Mouse (Mus musculus): Measurements from ENCODE around the gene Pik3ip1. TPM values are rescaled to one million over a fixed set of nuclear protein-coding genes. Genes with fewer than 3 reads are reported as not detected.

Gene Pik3ip1
- polyA plus RNA-seq, 1 experiment from 2014 or later: 25.4 TPM

DNA sequence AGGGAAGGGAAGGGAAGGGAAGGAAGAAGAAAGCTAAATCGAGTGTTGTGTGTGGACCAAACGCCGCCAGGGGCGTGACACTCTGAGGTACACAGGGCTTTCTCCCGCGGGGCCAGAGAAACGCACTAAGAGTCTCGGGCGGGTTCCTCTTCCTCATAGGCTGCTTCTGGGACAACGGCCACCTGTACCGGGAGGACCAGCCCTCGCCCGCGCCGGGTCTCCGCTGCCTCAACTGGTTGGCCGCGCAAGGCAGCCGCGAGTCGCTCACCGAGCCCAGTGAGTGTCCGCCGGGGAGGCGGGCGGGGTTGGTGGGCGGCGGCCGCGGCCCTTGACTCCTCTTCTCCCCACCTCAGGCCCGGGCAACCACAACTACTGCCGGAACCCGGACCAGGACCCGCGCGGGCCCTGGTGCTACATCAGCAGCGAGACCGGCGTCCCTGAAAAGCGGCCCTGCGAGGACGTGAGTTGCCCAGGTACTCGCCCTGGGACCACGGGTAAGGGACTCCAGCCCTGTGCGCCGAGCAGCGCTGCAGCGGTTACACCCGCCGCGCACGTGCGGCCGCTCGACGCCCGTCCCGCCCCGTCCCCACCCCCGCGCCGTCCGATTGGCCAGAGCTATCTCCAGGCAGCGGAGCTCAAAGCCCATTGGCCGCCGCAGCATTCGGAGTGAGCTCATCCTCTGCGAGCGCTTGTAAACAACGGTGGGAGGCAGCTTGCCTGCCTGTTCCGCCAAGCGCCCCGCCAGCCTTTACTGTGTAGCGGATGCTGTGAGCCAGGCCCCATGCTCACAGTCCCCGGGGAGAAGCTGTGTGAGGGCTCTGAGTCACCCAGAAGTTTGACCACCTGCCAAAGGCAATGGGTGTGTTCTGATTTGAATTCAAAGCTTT is 1.8 kb downstream of the Pik3ip1 start:
- Histone ChIP-seq H3K9ac (peak overlapping the region; percentile 77), H3K36me3 (peaks cover 16% of the 10 kb centered on the region), H3K4me2 (peak overlapping the region; percentile 99), H3K4me1 (replicated peaks) (peaks cover 49% of the 10 kb centered on the region), H3K9me3 (no peaks in the 10 kb centered on the region), H3K27ac (peak overlapping the region; percentile 75), H3K27me3 (peaks cover 13% of the 10 kb centered on the region), H3K4me3 (peak overlapping the region; percentile 57)
- WGBS: under 1% methylated on average over 66 of the region's 75 CpGs
- ATAC-seq (ENCODE audit: low FRiP score): peak; percentile 97

GRCm38 (mm10) chr11:3333111-3333695 is 3.0 kb downstream of the Pik3ip1 start:
- Histone ChIP-seq H3K36me3 (peaks cover 16% of the 10 kb centered on the region), H3K9me3 (no peaks in the 10 kb centered on the region), H3K4me2 (no peak overlapping the region), H3K9ac (no peak overlapping the region), H3K27ac (no peak overlapping the region), H3K4me1 (replicated peaks) (peaks cover 60% of the 10 kb centered on the region), H3K4me3 (no peak overlapping the region), H3K27me3 (peaks cover 13% of the 10 kb centered on the region)
- 89% methylated on average over 11 of the region's 11 CpGs for WGBS
- ATAC-seq (ENCODE audit: low FRiP score): no peak

DNA sequence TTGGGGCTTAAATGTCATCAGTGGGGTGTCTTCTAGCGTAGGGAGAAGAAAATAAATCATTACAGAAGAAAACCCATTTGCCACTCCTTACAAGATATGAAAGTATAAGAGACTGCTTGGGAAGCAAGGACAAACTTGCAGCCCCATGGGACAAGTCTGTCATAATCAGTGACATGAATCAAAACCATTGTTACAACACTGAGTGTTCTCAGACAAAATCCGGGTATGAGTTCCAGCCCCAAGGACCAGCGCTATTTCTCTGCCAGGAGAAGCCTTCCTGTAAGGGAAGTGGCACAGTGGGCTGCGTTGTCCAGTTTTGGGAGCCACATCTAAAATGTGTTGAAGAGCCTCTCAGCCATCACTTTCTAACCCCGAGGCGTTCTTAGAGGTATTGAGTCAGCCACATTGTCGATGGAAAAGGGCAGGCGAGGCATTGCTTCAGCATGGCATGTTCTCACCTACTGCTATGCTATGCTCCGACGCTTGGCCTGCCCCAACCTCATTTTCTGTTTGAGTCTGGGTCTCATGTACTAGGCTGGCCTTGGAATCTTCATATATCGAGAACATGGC is 4.0 kb downstream of the Pik3ip1 start:
- H3K27me3 ChIP-seq: peaks cover 13% of the 10 kb centered on the region
- H3K9ac ChIP-seq: 0 out of 2 replicates have a peak overlapping the region, but pooled peaks have one; percentile 35
- no peak for ATAC-seq (ENCODE audit: low FRiP score)
- 90% methylated on average over 11 of the region's 11 CpGs for WGBS
- no peak overlapping the region for H3K4me2 ChIP-seq
- H3K9me3 ChIP-seq: no peaks in the 10 kb centered on the region
- H3K4me1 ChIP-seq (replicated peaks): peaks cover 60% of the 10 kb centered on the region
- H3K27ac ChIP-seq: no peak overlapping the region
- H3K4me3 ChIP-seq: no peak overlapping the region
- peaks cover 16% of the 10 kb centered on the region for H3K36me3 ChIP-seq

- Histone ChIP-seq H3K9me3 (no peaks in the 10 kb centered on the region), H3K4me3 (no peak overlapping the region), H3K9ac (0 out of 2 replicates have a peak overlapping the region, but pooled peaks have one; percentile 35), H3K4me1 (replicated peaks) (peaks cover 60% of the 10 kb centered on the region), H3K4me2 (no peak overlapping the region), H3K27ac (no peak overlapping the region), H3K36me3 (peaks cover 16% of the 10 kb centered on the region), H3K27me3 (peaks cover 13% of the 10 kb centered on the region)
- WGBS: 37% methylated on average over 9 of the region's 9 CpGs
- ATAC-seq (ENCODE audit: low FRiP score): no peak
Observed at GRCm38 (mm10) chr11:3334711-3335316, 4.6 kb downstream of the Pik3ip1 start.

- 49% methylated on average over 11 of the region's 11 CpGs for WGBS
- ATAC-seq (ENCODE audit: low FRiP score): no peak
- Histone ChIP-seq H3K4me1 (replicated peaks) (peaks cover 53% of the 10 kb centered on the region), H3K9ac (no peak overlapping the region), H3K4me2 (no peak overlapping the region), H3K27ac (no peak overlapping the region), H3K27me3 (peaks cover 13% of the 10 kb centered on the region), H3K36me3 (peaks cover 16% of the 10 kb centered on the region), H3K9me3 (no peaks in the 10 kb centered on the region), H3K4me3 (no peak overlapping the region)
Observed at GRCm38 (mm10) chr11:3335651-3336216, 5.5 kb downstream of the Pik3ip1 start.

- peaks cover 48% of the 10 kb centered on the region for H3K4me1 ChIP-seq (replicated peaks)
- H3K9ac ChIP-seq: no peak overlapping the region
- peaks cover 13% of the 10 kb centered on the region for H3K27me3 ChIP-seq
- H3K4me3 ChIP-seq: no peak overlapping the region
- ATAC-seq (ENCODE audit: low FRiP score): no peak
- peaks cover 23% of the 10 kb centered on the region for H3K36me3 ChIP-seq
- WGBS: 79% methylated on average over 3 of the region's 3 CpGs
- 0 out of 2 replicates have a peak overlapping the region, but pooled peaks have one; percentile 82 for H3K27ac ChIP-seq
- no peaks in the 10 kb centered on the region for H3K9me3 ChIP-seq
- no peak overlapping the region for H3K4me2 ChIP-seq
Observed at GRCm38 (mm10) chr11:3336602-3337001, 6.4 kb downstream of the Pik3ip1 start.

- H3K4me3 ChIP-seq: no peak overlapping the region
- H3K27ac ChIP-seq: peak overlapping the region; percentile 82
- H3K27me3 ChIP-seq: peaks cover 13% of the 10 kb centered on the region
- H3K4me2 ChIP-seq: 0 out of 2 replicates have a peak overlapping the region, but pooled peaks have one; percentile 8
- H3K4me1 ChIP-seq (replicated peaks): peaks cover 45% of the 10 kb centered on the region
- peak overlapping the region; percentile 62 for H3K9ac ChIP-seq
- 3% methylated on average over 12 of the region's 12 CpGs for WGBS
- peaks cover 30% of the 10 kb centered on the region for H3K36me3 ChIP-seq
- no peaks in the 10 kb centered on the region for H3K9me3 ChIP-seq
- ATAC-seq (ENCODE audit: low FRiP score): peak; percentile 67
Observed at GRCm38 (mm10) chr11:3337173-3337955, 7.2 kb downstream of the Pik3ip1 start.

GRCm38 (mm10) chr11:3337961-3338360 is 7.8 kb downstream of the Pik3ip1 start:
- no peak; the same call in 1 of the 2 replicates for ATAC-seq (ENCODE audit: low FRiP score)
- Histone ChIP-seq H3K4me3 (no peak overlapping the region), H3K27me3 (peaks cover 12% of the 10 kb centered on the region), H3K4me1 (replicated peaks) (peaks cover 39% of the 10 kb centered on the region), H3K27ac (peak overlapping the region; percentile 82), H3K9me3 (no peaks in the 10 kb centered on the region), H3K36me3 (peaks cover 36% of the 10 kb centered on the region), H3K9ac (peak overlapping the region; percentile 62), H3K4me2 (no peak overlapping the region)
- WGBS: 37% methylated on average over 5 of the region's 5 CpGs

DNA sequence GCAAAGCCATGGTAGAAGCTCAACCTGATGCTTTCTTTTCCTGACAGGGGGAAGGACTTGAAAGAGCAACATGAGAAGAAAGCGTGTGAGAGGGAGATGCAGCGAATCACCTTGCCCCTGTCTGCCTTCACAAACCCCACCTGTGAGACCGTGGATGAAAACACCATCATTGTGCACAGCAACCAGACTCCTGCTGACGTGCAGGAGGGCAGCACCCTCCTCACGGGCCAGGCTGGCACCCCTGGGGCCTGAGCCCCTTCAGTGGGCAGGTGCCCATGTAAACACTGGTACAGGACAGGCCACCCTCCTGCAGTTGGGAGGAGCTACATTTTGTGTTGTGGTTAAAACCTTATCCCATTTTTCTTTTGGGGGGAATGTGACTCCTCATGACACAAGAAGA is 11.3 kb downstream of the Pik3ip1 start:
- Histone ChIP-seq H3K4me3 (no peak overlapping the region), H3K27ac (0 out of 2 replicates have a peak overlapping the region, but pooled peaks have one; percentile 0), H3K4me2 (no peak overlapping the region), H3K36me3 (peaks cover 54% of the 10 kb centered on the region), H3K4me1 (replicated peaks) (peaks cover 16% of the 10 kb centered on the region), H3K9me3 (no peaks in the 10 kb centered on the region), H3K27me3 (no peaks in the 10 kb centered on the region), H3K9ac (no peak overlapping the region)
- no peak for ATAC-seq (ENCODE audit: low FRiP score)
- WGBS: 83% methylated on average over 5 of the region's 5 CpGs

GRCm38 (mm10) chr11:3344916-3345315 is 14.7 kb downstream of the Pik3ip1 start:
- Histone ChIP-seq H3K27me3 (no peaks in the 10 kb centered on the region), H3K9ac (no peak overlapping the region), H3K4me3 (no peak overlapping the region), H3K4me2 (no peak overlapping the region), H3K9me3 (no peaks in the 10 kb centered on the region), H3K4me1 (replicated peaks) (peaks cover 13% of the 10 kb centered on the region), H3K27ac (no peak overlapping the region), H3K36me3 (peaks cover 81% of the 10 kb centered on the region)
- no peak for ATAC-seq (ENCODE audit: low FRiP score)
- WGBS: 83% methylated on average over 3 of the region's 3 CpGs

GRCm38 (mm10) chr11:3346351-3346750 is 16.1 kb downstream of the Pik3ip1 start:
- ATAC-seq (ENCODE audit: low FRiP score): no peak
- Histone ChIP-seq H3K4me3 (no peak overlapping the region), H3K27ac (no peak overlapping the region), H3K36me3 (peaks cover 90% of the 10 kb centered on the region), H3K27me3 (no peaks in the 10 kb centered on the region), H3K4me2 (no peak overlapping the region), H3K4me1 (replicated peaks) (peaks cover 13% of the 10 kb centered on the region), H3K9me3 (no peaks in the 10 kb centered on the region), H3K9ac (no peak overlapping the region)
- WGBS: 94% methylated on average over 7 of the region's 7 CpGs

All from hindbrain, embryonic 13.5 days (tissue).